Mouse (Mus musculus) lung, postnatal 0 days (tissue): ENCODE measurements at regions not wholly inside any gene's neighbourhood (a gene's known extent, or its start where the extent isn't known, plus 50 kb on each side); places are given as distances from the start of the nearest gene placed in this dataset.
A peak's percentile ranks its signal among the peaks of the same experiment; 100 is the strongest.

Experiments
- ATAC-seq: fragments of 200-750 bp; cut with Nextera tagmentation; 2 replicates; pipeline ENCODE4 v1.8.0; 2017; ENCODE audit warnings: moderate library complexity
- DNase-seq: peaks from one replicate; pipeline ENCODE4 v3.0.0-alpha.2; 2016; ENCODE audit warnings: low spot score
- H3K27ac ChIP-seq: fragments of 300-500 bp; sonication (generic); 2 replicates; pipeline ENCODE4 v1.5.1; 2014; ENCODE audit warnings: antibody characterized with exemption, mild to moderate bottlenecking, low read length, mixed read lengths
- H3K27me3 ChIP-seq: fragments of 300-500 bp; sonication (generic); replicated peaks from 2 replicates; pipeline ENCODE4 v1.6.1; 2014; ENCODE audit warnings: low read length, mixed read lengths; ENCODE audit not compliant: insufficient read depth
- H3K36me3 ChIP-seq: fragments of 300-500 bp; sonication (generic); 2 replicates; pipeline ENCODE4 v1.6.1; 2014; ENCODE audit warnings: low read length, mixed read lengths; ENCODE audit not compliant: insufficient read depth
- H3K4me1 ChIP-seq: fragments of 300-500 bp; sonication (generic); 2 replicates; pipeline ENCODE4 v1.6.1; 2014; ENCODE audit warnings: antibody characterized with exemption, low read depth, low read length, mixed read lengths; ENCODE audit not compliant: insufficient read depth
- H3K4me2 ChIP-seq: fragments of 300-500 bp; sonication (generic); replicated peaks from 2 replicates; pipeline ENCODE4 v1.6.1; 2014; ENCODE audit warnings: low read depth, mild to moderate bottlenecking, low read length, moderate library complexity, mixed read lengths
- H3K4me3 ChIP-seq: fragments of 300-500 bp; sonication (generic); 2 replicates; pipeline ENCODE4 v1.5.1; 2014; ENCODE audit warnings: low read depth, low read length
- H3K9ac ChIP-seq: fragments of 300-500 bp; sonication (generic); replicated peaks from 2 replicates; pipeline ENCODE4 v1.6.1; 2014; ENCODE audit warnings: low read depth, mild to moderate bottlenecking
- H3K9me3 ChIP-seq: fragments of 300-500 bp; sonication (generic); 2 replicates; pipeline ENCODE4 v1.6.1; 2016; ENCODE audit warnings: low read length, mixed read lengths
- CTCF ChIP-seq: IDR thresholded peaks from 2 replicates; pipeline ENCODE4 v1.5.1; 2016; ENCODE audit warnings: antibody characterized with exemption, mild to moderate bottlenecking
- EP300 ChIP-seq: IDR thresholded peaks from 2 replicates; pipeline ENCODE4 v1.6.1; 2016; ENCODE audit warnings: antibody characterized with exemption, mild to moderate bottlenecking, control low read depth
- WGBS: fragments of 180-500 bp; shearing (Covaris S2); extraction: QIAGEN DNeasy Blood & Tissue Kit; methylation state at CpG from one replicate; pipeline ENCODE4 v1.1.7; 2014; 5-methylcytosine and 5-hydroxymethylcytosine counted together

DNA sequence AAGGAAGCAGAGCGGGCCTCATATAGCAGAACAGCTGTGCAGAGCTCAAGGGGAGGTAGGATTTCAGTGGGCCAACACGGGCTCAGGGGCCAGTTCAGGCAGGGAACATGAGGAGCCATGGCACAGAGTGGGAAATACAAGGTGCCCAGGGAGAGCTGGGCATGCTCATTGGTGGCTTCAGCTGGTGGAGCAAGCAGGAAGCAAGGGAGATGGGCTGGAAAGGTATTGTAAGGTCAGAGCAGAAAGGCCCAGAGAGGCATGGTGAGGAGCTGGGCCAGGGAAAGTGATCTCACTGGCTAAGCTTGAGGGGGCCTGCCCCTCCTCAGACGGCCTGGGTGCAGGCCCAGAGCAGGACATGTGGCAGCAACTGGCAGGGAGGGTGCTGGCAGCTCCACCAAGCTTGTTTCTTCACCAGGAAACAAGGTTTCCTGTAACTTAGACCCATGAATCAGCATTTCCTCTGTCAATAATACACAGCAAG, 155.2 kb upstream of the Lpp start:
- Histone ChIP-seq H3K9ac (no peak overlapping the region), H3K4me2 (no peak overlapping the region), H3K36me3 (no peaks in the 10 kb centered on the region), H3K4me3 (no peak overlapping the region), H3K9me3 (no peaks in the 10 kb centered on the region), H3K27ac (no peak overlapping the region), H3K4me1 (no peaks in the 10 kb centered on the region), H3K27me3 (no peaks in the 10 kb centered on the region)
- WGBS = 53% methylated on average over 3 of the region's 3 CpGs
- peak; percentile 84 for ATAC-seq
- no peak for TF ChIP-seq CTCF
- TF ChIP-seq EP300 = peak; percentile 34; the same call in 1 of the 2 replicates
- peak; percentile 63 for DNase-seq

DNA sequence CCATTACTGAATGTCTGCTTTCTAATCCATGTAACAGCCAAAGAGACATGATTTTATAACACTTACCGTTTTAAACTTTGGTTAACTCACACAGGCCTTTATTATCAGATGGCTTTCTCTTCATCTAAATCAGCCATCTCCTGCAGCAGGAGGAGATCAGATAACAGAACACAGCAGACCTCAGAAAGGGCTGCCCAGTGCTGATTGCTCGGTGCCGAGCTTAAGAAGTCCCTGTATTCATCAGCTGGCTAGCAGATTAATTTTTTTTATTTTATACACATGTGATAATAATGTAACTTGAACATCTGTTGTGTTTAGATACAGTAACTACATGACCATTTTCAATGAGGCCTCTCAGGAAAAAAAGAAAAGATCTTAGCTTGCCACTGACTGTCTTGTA, 155.9 kb upstream of the Lpp start:
- Histone ChIP-seq H3K27ac (no peak overlapping the region), H3K9me3 (no peaks in the 10 kb centered on the region), H3K36me3 (no peaks in the 10 kb centered on the region), H3K4me1 (no peaks in the 10 kb centered on the region), H3K4me3 (no peak overlapping the region), H3K4me2 (no peak overlapping the region), H3K9ac (no peak overlapping the region), H3K27me3 (no peaks in the 10 kb centered on the region)
- WGBS = 74% methylated on average over 3 of the region's 3 CpGs
- TF ChIP-seq EP300 (no peak), CTCF (no peak)
- no peak for DNase-seq
- ATAC-seq = no peak

DNA sequence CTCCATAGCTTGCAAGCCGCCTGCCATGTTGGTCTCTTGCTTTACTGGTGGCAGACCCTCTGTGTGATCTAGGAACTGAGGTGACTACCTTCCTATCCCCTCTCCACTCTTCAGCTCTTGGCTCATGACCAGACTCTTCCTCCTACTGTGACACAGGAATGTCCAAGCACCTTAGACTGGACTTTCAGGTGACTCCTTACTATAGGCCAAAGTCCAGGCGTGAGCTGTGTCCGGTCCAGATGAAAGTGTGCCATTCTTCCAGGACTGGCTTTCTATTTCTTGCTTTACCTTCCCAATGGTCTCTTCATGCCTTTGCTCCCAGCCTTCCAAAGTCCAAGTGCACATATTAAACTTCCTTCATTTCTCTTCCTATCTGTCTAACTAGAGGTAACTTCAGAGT, 156.3 kb upstream of the Lpp start:
- TF ChIP-seq CTCF (no peak), EP300 (no peak)
- H3K27ac ChIP-seq = no peak overlapping the region
- no peaks in the 10 kb centered on the region for H3K9me3 ChIP-seq
- no peak overlapping the region for H3K9ac ChIP-seq
- no peak overlapping the region for H3K4me3 ChIP-seq
- H3K36me3 ChIP-seq = no peaks in the 10 kb centered on the region
- WGBS = 96% methylated on average over 3 of the region's 3 CpGs
- H3K27me3 ChIP-seq = no peaks in the 10 kb centered on the region
- ATAC-seq = no peak
- no peaks in the 10 kb centered on the region for H3K4me1 ChIP-seq
- H3K4me2 ChIP-seq = no peak overlapping the region
- DNase-seq = no peak

DNA sequence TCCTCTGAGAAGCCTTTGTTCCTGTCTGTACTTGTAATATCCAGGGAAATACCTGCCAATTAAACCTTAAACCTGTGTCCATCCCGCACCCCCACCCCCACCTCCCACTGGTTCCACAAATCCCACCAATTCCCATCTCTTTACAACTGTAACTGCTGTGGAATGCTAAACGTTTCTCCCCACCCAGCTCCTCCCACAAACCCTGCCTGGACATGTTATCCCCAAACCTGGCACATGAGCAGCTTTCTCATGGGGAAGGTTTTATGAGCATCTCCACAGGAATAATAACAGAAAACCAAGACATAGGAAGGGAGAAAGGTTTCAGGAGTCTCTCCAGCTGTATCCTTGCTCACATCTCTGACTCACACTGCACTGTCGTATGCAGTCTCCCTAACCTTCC, 156.8 kb upstream of the Lpp start:
- H3K36me3 ChIP-seq = no peaks in the 10 kb centered on the region
- no peaks in the 10 kb centered on the region for H3K9me3 ChIP-seq
- no peaks in the 10 kb centered on the region for H3K27me3 ChIP-seq
- no peak for ATAC-seq
- no peak overlapping the region for H3K9ac ChIP-seq
- no peak overlapping the region for H3K4me3 ChIP-seq
- WGBS = 60% methylated on average over 3 of the region's 3 CpGs
- DNase-seq = no peak
- no peak overlapping the region for H3K4me2 ChIP-seq
- no peak overlapping the region for H3K27ac ChIP-seq
- TF ChIP-seq EP300 = no peak
- no peaks in the 10 kb centered on the region; the same call in 1 of the 2 replicates for H3K4me1 ChIP-seq

DNA sequence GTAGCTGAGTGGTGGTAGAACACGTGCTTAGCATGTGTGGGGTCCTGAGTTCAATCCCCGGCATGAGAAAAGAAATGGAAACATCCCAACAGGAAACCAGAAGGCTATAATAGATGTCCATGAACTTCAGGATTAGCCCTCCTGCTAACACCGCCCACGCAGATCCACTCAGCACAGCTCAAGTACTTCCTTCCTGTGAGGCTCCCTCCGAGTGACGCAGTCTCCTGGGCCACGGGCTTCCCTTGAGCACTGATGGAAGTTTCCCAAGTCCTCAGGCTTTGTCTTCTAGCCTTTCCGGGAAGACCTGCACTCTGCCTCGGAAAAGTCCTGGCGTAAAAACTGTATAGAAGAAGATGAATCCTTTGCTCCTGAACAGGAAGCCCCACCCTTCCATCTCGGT, 158.5 kb upstream of the Lpp start:
- Histone ChIP-seq H3K9ac (no peak overlapping the region), H3K27me3 (no peaks in the 10 kb centered on the region), H3K27ac (no peak overlapping the region), H3K36me3 (no peaks in the 10 kb centered on the region), H3K4me2 (no peak overlapping the region), H3K9me3 (no peaks in the 10 kb centered on the region), H3K4me1 (no peaks in the 10 kb centered on the region; the same call in 1 of the 2 replicates), H3K4me3 (no peak overlapping the region)
- peak; percentile 35; the same call in 1 of the 2 replicates for TF ChIP-seq EP300
- TF ChIP-seq CTCF = no peak
- ATAC-seq = peak; percentile 79
- peak; percentile 66 for DNase-seq
- WGBS = 55% methylated on average over 11 of the region's 11 CpGs

DNA sequence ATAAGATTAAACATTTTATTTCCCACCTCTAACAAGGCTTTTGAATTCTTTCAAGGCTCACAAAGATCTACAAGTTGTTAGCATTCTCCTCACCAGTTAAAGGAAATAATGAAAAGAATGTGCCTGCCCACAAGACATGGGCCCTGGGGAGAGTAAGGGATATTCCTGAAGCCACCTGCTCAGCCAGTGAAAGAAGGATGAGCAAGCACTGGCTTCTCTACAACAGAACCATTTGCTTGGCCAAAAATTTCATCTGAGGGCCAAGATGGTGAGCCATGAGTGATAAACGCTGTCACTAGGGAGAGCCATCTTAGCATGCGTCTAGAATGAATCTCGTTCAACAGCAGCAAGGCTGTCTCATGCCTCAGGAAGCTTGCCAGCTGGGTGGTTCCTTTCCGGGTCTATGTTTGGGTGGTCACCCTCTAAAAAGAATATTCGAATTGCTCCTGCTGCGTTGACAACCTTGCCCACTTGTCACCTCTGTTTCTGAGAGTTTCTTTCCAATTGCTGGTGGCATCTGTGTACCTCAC, 161.2 kb upstream of the Lpp start:
- 77% methylated on average over 6 of the region's 6 CpGs for WGBS
- no peak for TF ChIP-seq EP300
- no peak for TF ChIP-seq CTCF
- Histone ChIP-seq H3K4me1 (no peaks in the 10 kb centered on the region; the same call in 1 of the 2 replicates), H3K9ac (no peak overlapping the region), H3K36me3 (no peaks in the 10 kb centered on the region), H3K27ac (no peak overlapping the region), H3K9me3 (no peaks in the 10 kb centered on the region), H3K4me2 (no peak overlapping the region), H3K4me3 (no peak overlapping the region), H3K27me3 (no peaks in the 10 kb centered on the region)
- no peak for DNase-seq
- no peak for ATAC-seq

DNA sequence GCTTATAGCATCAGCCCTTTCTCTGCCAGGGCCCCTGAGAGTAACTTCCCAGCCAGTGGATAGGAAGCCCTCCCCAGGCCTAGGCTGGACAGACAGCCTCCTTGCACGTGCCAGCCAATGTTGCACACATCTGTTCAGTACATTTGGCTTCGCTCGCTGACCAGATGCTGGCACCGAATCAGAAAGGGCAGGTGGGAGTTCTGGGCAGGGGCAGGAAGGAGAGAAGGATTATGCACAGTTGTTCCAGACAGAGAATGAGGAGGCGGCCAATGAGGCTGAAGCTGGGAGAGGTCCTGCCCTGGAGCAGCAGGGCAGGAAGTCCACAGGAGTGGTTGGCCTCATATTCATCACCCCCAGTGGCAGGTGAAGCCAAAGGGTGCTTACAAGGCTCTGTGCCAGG, 161.8 kb upstream of the Lpp start:
- TF ChIP-seq EP300 (no peak), CTCF (no peak)
- DNase-seq (no peak), ATAC-seq (no peak)
- no peaks in the 10 kb centered on the region for H3K27me3 ChIP-seq
- H3K9ac ChIP-seq = no peak overlapping the region
- H3K9me3 ChIP-seq = no peaks in the 10 kb centered on the region
- H3K4me1 ChIP-seq = no peaks in the 10 kb centered on the region; the same call in 1 of the 2 replicates
- H3K4me2 ChIP-seq = no peak overlapping the region
- H3K36me3 ChIP-seq = no peaks in the 10 kb centered on the region
- 54% methylated on average over 5 of the region's 5 CpGs for WGBS
- H3K27ac ChIP-seq = no peak overlapping the region
- no peak overlapping the region for H3K4me3 ChIP-seq
